Mouse (Mus musculus): Measurements from ENCODE around the gene Pcsk4. TPM values are rescaled to one million over a fixed set of nuclear protein-coding genes. Genes with fewer than 3 reads are reported as not detected.
A peak's percentile ranks its signal among the peaks of the same experiment; 100 is the strongest.

Gene Pcsk4
- polyA plus RNA-seq, 1 experiment from 2014 or later, result 5.6 TPM

DNA sequence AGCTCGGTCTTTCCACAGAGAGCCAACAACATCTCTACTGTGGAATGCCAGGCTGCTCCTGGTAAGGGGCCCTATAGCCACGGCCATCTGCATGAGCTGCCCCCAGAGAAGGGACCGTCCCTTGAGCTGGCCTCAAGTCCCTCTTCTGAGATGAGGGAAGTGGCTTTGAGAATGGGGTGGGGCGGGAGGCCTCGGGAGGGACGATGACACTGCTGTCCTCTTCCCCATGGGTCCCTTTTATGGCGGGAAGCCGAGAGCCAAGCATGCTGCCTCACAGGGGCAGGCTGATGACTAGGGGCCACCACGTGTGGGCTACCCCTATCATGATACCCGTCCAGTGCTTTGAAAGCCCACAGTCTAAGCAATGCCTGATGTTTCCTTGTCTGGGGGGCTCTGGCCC lies 12.3 kb downstream of the Pcsk4 start:
- no peak for DNase-seq
- WGBS (ENCODE audit: insufficient replicate concordance), result 34% methylated on average over 10 of the region's 10 CpGs

DNA sequence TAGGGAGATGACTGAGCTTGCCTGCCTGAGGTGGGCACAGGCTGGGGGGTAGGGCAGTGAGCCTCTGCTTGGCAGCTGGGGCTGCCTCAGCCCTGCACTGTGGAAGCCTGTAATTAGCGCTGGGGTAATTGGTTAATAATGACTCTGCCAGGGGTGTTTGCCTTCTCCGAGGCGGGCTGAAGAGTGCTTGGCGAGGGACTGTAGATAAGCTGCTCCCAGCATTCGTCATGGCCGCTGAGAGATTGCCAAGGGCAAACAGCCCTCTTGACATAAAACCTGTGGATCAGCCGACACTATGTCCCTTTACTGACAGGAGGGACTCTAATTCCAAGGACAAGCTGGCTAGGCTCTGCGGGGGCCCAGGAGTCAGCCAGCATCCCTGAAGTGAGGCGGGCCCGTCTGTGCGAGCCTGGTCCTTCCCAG lies 12.9 kb downstream of the Pcsk4 start:
- Histone ChIP-seq H3K27me3 (ENCODE audit: insufficient read depth, low read length) (peaks cover 49% of the 10 kb centered on the region), H3K4me3 (ENCODE audit: low read depth, low read length) (no peak overlapping the region), H3K36me3 (replicated peaks; ENCODE audit: insufficient read depth, low read length) (peaks cover 17% of the 10 kb centered on the region), H3K27ac (ENCODE audit: low read depth) (no peak overlapping the region), H3K9me3 (ENCODE audit: low read length) (no peaks in the 10 kb centered on the region), H3K9ac (replicated peaks) (peak overlapping the region; percentile 26; the same call in 1 of the 2 replicates), H3K4me1 (ENCODE audit: insufficient read depth) (peaks cover 34% of the 10 kb centered on the region), H3K4me2 (ENCODE audit: low read depth, low read length) (no peak overlapping the region)
- TF ChIP-seq EP300 (IDR thresholded peaks at IDR 0.05; ENCODE audit: low read depth) (no peak), CTCF (IDR thresholded peaks at IDR 0.05; ENCODE audit: low read depth) (no peak)
- 26% methylated on average over 11 of the region's 11 CpGs for WGBS (ENCODE audit: insufficient replicate concordance)
- DNase-seq (no peak), ATAC-seq (no peak)

More for the DNA sequence above, 12.3 kb downstream of the Pcsk4 start:
- Histone ChIP-seq H3K4me2 (ENCODE audit: low read depth, low read length) (no peak overlapping the region), H3K36me3 (replicated peaks; ENCODE audit: insufficient read depth, low read length) (peaks cover 17% of the 10 kb centered on the region), H3K27me3 (ENCODE audit: insufficient read depth, low read length) (peaks cover 43% of the 10 kb centered on the region), H3K4me1 (ENCODE audit: insufficient read depth) (peaks cover 35% of the 10 kb centered on the region), H3K27ac (ENCODE audit: low read depth) (no peak overlapping the region), H3K9me3 (ENCODE audit: low read length) (no peaks in the 10 kb centered on the region), H3K9ac (replicated peaks) (no peak overlapping the region), H3K4me3 (ENCODE audit: low read depth, low read length) (no peak overlapping the region)
- TF ChIP-seq EP300 (IDR thresholded peaks at IDR 0.05; ENCODE audit: low read depth), result no peak
- TF ChIP-seq CTCF (IDR thresholded peaks at IDR 0.05; ENCODE audit: low read depth), result no peak
- no peak for ATAC-seq

DNA sequence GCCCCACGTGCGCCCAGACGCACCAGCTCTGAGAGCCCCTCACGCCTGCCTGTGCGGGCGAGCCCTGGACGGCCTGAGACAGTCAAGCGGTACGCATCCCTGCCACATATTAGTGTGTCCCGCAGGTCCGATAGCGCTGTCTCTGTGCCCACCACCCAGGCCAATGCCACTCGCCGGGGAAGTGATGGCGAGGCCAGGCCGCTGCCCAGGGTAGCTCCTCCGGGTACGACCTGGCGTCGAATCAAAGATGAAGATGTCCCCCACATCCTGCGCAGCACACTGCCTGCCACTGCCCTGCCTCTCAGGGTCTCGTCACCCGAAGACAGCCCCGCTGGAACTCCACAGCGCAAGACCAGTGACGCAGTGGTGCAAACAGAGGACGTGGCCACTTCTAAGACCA lies 14.0 kb downstream of the Pcsk4 start:
- H3K27me3 ChIP-seq (ENCODE audit: insufficient read depth, low read length), result peaks cover 59% of the 10 kb centered on the region
- H3K27ac ChIP-seq (ENCODE audit: low read depth), result no peak overlapping the region
- no peak overlapping the region for H3K4me3 ChIP-seq (ENCODE audit: low read depth, low read length)
- WGBS (ENCODE audit: insufficient replicate concordance), result 39% methylated on average over 27 of the region's 27 CpGs
- H3K4me1 ChIP-seq (ENCODE audit: insufficient read depth), result peaks cover 26% of the 10 kb centered on the region
- peaks cover 17% of the 10 kb centered on the region for H3K36me3 ChIP-seq (replicated peaks; ENCODE audit: insufficient read depth, low read length)
- H3K9ac ChIP-seq (replicated peaks), result 0 out of 2 replicates have a peak overlapping the region, but pooled peaks have one; percentile 11
- no peak overlapping the region for H3K4me2 ChIP-seq (ENCODE audit: low read depth, low read length)
- no peak for DNase-seq
- no peaks in the 10 kb centered on the region for H3K9me3 ChIP-seq (ENCODE audit: low read length)
- ATAC-seq, result no peak
- TF ChIP-seq CTCF (IDR thresholded peaks at IDR 0.05; ENCODE audit: low read depth) (no peak), EP300 (IDR thresholded peaks at IDR 0.05; ENCODE audit: low read depth) (no peak)

DNA sequence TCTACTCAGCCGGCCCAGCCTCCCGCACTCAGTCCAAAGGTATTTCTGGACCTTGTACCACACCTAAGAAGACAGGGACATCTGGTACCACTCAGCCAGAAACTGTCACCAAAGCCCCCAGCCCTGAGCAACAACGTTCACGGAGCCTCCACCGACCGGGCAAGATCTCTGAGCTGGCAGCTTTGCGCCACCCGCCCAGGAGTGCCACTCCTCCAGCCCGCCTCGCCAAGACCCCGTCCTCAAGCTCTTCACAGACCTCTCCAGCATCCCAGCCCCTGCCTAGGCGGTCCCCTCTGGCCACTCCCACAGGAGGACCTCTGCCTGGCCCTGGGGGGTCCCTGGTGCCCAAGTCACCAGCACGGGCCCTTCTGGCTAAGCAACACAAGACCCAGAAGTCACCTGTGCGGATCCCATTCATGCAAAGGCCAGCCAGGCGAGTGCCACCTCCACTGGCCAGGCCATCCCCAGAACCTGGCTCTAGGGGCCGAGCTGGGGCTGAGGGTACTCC lies 14.8 kb downstream of the Pcsk4 start:
- Histone ChIP-seq H3K9me3 (ENCODE audit: low read length) (no peaks in the 10 kb centered on the region), H3K9ac (replicated peaks) (no peak overlapping the region), H3K27me3 (ENCODE audit: insufficient read depth, low read length) (peaks cover 61% of the 10 kb centered on the region), H3K36me3 (replicated peaks; ENCODE audit: insufficient read depth, low read length) (peaks cover 17% of the 10 kb centered on the region), H3K4me2 (ENCODE audit: low read depth, low read length) (no peak overlapping the region), H3K4me3 (ENCODE audit: low read depth, low read length) (no peak overlapping the region), H3K27ac (ENCODE audit: low read depth) (no peak overlapping the region), H3K4me1 (ENCODE audit: insufficient read depth) (peaks cover 24% of the 10 kb centered on the region)
- DNase-seq, result no peak
- 52% methylated on average over 16 of the region's 16 CpGs for WGBS (ENCODE audit: insufficient replicate concordance)
- no peak for ATAC-seq
- TF ChIP-seq EP300 (IDR thresholded peaks at IDR 0.05; ENCODE audit: low read depth), result no peak
- TF ChIP-seq CTCF (IDR thresholded peaks at IDR 0.05; ENCODE audit: low read depth), result no peak

- H3K4me2 ChIP-seq (ENCODE audit: low read depth, low read length), result peak overlapping the region; percentile 13; the same call in 1 of the 2 replicates
- TF ChIP-seq EP300 (IDR thresholded peaks at IDR 0.05; ENCODE audit: low read depth) (no peak), CTCF (IDR thresholded peaks at IDR 0.05; ENCODE audit: low read depth) (no peak)
- H3K36me3 ChIP-seq (replicated peaks; ENCODE audit: insufficient read depth, low read length), result peaks cover 12% of the 10 kb centered on the region
- 21% methylated on average over 18 of the region's 20 CpGs for WGBS (ENCODE audit: insufficient replicate concordance)
- H3K9ac ChIP-seq (replicated peaks), result no peak overlapping the region
- ATAC-seq, result no peak
- H3K27ac ChIP-seq (ENCODE audit: low read depth), result no peak overlapping the region
- DNase-seq, result no peak
- H3K27me3 ChIP-seq (ENCODE audit: insufficient read depth, low read length), result peaks cover 61% of the 10 kb centered on the region
- no peak overlapping the region for H3K4me3 ChIP-seq (ENCODE audit: low read depth, low read length)
- no peaks in the 10 kb centered on the region for H3K9me3 ChIP-seq (ENCODE audit: low read length)
- H3K4me1 ChIP-seq (ENCODE audit: insufficient read depth), result peaks cover 18% of the 10 kb centered on the region
Measured at GRCm38 (mm10) chr10:80313627-80314201, 15.6 kb downstream of the Pcsk4 start.

- no peak for DNase-seq
- H3K4me1 ChIP-seq (ENCODE audit: insufficient read depth), result peaks cover 18% of the 10 kb centered on the region
- TF ChIP-seq EP300 (IDR thresholded peaks at IDR 0.05; ENCODE audit: low read depth), result no peak
- no peak for TF ChIP-seq CTCF (IDR thresholded peaks at IDR 0.05; ENCODE audit: low read depth)
- no peak for ATAC-seq
- H3K4me3 ChIP-seq (ENCODE audit: low read depth, low read length), result no peak overlapping the region
- peaks cover 61% of the 10 kb centered on the region for H3K27me3 ChIP-seq (ENCODE audit: insufficient read depth, low read length)
- peaks cover 4% of the 10 kb centered on the region; the same call in 1 of the 2 replicates for H3K36me3 ChIP-seq (replicated peaks; ENCODE audit: insufficient read depth, low read length)
- H3K9ac ChIP-seq (replicated peaks), result no peak overlapping the region
- WGBS (ENCODE audit: insufficient replicate concordance), result 62% methylated on average over 54 of the region's 54 CpGs
- no peaks in the 10 kb centered on the region for H3K9me3 ChIP-seq (ENCODE audit: low read length)
- no peak overlapping the region for H3K27ac ChIP-seq (ENCODE audit: low read depth)
- H3K4me2 ChIP-seq (ENCODE audit: low read depth, low read length), result no peak overlapping the region
Measured at GRCm38 (mm10) chr10:80312586-80313504, 16.5 kb downstream of the Pcsk4 start.
